Mouse (Mus musculus): ENCODE measurements at regions not wholly inside any gene's neighbourhood (a gene's known extent, or its start where the extent isn't known, plus 50 kb on each side); places are given as distances from the start of the nearest gene placed in this dataset.

GRCm38 (mm10) chr16:29839662-29840001 lies 224.6 kb upstream of the Hes1 start:
- H3K36me3 ChIP-seq (ENCODE audit: control insufficient read depth, insufficient read depth, low read length): no peaks in the 10 kb centered on the region
- H3K27ac ChIP-seq (ENCODE audit: insufficient read depth, low read depth, low read length): no peak overlapping the region
- TF ChIP-seq CTCF (conservative IDR thresholded peaks at IDR 0.05; ENCODE audit: insufficient read depth, insufficient read length, low read depth, low read length) (no peak), POLR2A (IDR thresholded peaks at IDR 0.05; ENCODE audit: low read depth, low read length) (no peak)
- H3K27me3 ChIP-seq (replicated peaks; ENCODE audit: control insufficient read depth, insufficient read depth, low read length): no peaks in the 10 kb centered on the region
- DNase-seq: no peak
- no peak overlapping the region for H3K4me3 ChIP-seq (ENCODE audit: insufficient read depth, low read depth, low read length)
- WGBS: 43% methylated on average over 6 of the region's 6 CpGs
- no peaks in the 10 kb centered on the region for H3K4me1 ChIP-seq (ENCODE audit: control insufficient read depth, insufficient read depth, low read length)

GRCm38 (mm10) chr16:29840412-29840811 lies 223.8 kb upstream of the Hes1 start:
- no peak overlapping the region for H3K27ac ChIP-seq (ENCODE audit: insufficient read depth, low read depth, low read length)
- no peaks in the 10 kb centered on the region for H3K4me1 ChIP-seq (ENCODE audit: control insufficient read depth, insufficient read depth, low read length)
- no peak for TF ChIP-seq POLR2A (IDR thresholded peaks at IDR 0.05; ENCODE audit: low read depth, low read length)
- no peak for TF ChIP-seq CTCF (conservative IDR thresholded peaks at IDR 0.05; ENCODE audit: insufficient read depth, insufficient read length, low read depth, low read length)
- H3K27me3 ChIP-seq (replicated peaks; ENCODE audit: control insufficient read depth, insufficient read depth, low read length): no peaks in the 10 kb centered on the region
- H3K36me3 ChIP-seq (ENCODE audit: control insufficient read depth, insufficient read depth, low read length): no peaks in the 10 kb centered on the region
- H3K4me3 ChIP-seq (ENCODE audit: insufficient read depth, low read depth, low read length): no peak overlapping the region
- no peak for DNase-seq
- WGBS: 94% methylated on average over 2 of the region's 2 CpGs

DNA sequence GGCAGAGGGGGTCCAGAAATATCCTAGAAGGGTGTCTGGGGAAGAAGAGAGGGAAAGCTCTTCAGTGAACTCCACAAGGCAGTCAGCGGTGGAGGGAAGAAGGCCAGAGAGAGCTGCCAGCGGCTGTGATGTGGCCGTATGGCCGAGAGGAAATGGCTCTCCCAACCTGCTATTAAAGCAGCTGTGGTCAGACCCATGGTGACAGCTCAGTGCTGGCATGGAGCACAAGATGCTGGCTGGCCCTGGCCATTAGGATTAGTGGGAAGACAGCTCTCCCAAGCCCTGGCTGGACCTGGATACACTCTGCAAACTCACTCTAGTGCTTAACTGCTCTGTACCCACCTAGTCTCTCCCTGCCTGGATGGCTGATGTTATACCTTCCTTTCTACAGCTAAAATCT lies 223.1 kb upstream of the Hes1 start:
- Histone ChIP-seq H3K4me1 (ENCODE audit: control insufficient read depth, insufficient read depth, low read length) (no peaks in the 10 kb centered on the region), H3K4me3 (ENCODE audit: insufficient read depth, low read depth, low read length) (no peak overlapping the region), H3K27ac (ENCODE audit: insufficient read depth, low read depth, low read length) (no peak overlapping the region), H3K27me3 (replicated peaks; ENCODE audit: control insufficient read depth, insufficient read depth, low read length) (no peaks in the 10 kb centered on the region), H3K36me3 (ENCODE audit: control insufficient read depth, insufficient read depth, low read length) (no peaks in the 10 kb centered on the region)
- 65% methylated on average over 4 of the region's 4 CpGs for WGBS
- no peak for DNase-seq
- TF ChIP-seq CTCF (conservative IDR thresholded peaks at IDR 0.05; ENCODE audit: insufficient read depth, insufficient read length, low read depth, low read length) (no peak), POLR2A (IDR thresholded peaks at IDR 0.05; ENCODE audit: low read depth, low read length) (no peak)

GRCm38 (mm10) chr16:29842071-29842470 lies 222.1 kb upstream of the Hes1 start:
- no peak for DNase-seq
- H3K36me3 ChIP-seq (ENCODE audit: control insufficient read depth, insufficient read depth, low read length): no peaks in the 10 kb centered on the region
- no peak overlapping the region for H3K27ac ChIP-seq (ENCODE audit: insufficient read depth, low read depth, low read length)
- H3K27me3 ChIP-seq (replicated peaks; ENCODE audit: control insufficient read depth, insufficient read depth, low read length): no peaks in the 10 kb centered on the region
- no peak for TF ChIP-seq POLR2A (IDR thresholded peaks at IDR 0.05; ENCODE audit: low read depth, low read length)
- no peak for TF ChIP-seq CTCF (conservative IDR thresholded peaks at IDR 0.05; ENCODE audit: insufficient read depth, insufficient read length, low read depth, low read length)
- 97% methylated on average over 4 of the region's 4 CpGs for WGBS
- no peaks in the 10 kb centered on the region for H3K4me1 ChIP-seq (ENCODE audit: control insufficient read depth, insufficient read depth, low read length)
- H3K4me3 ChIP-seq (ENCODE audit: insufficient read depth, low read depth, low read length): no peak overlapping the region

DNA sequence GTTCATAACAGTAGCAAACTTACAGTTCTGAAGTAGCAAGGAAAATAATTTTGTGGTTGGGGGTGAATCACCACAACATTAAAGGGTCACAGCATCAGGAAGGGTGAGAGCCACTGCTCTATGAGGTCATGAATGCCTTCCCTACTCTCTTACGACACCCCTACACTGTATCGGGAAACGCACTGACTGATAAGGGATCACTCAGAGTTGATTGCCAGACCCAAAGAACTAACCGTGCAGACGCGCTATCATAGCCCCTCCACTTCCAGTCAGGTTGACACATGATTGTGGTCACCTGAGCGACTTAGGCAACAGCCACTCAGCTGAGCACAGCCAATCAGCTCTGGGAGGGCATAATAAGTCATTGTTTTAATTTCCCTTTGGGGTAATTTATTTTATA lies 220.7 kb upstream of the Hes1 start:
- no peak for DNase-seq
- TF ChIP-seq POLR2A (IDR thresholded peaks at IDR 0.05; ENCODE audit: low read depth, low read length) (no peak), CTCF (conservative IDR thresholded peaks at IDR 0.05; ENCODE audit: insufficient read depth, insufficient read length, low read depth, low read length) (no peak)
- H3K4me3 ChIP-seq (ENCODE audit: insufficient read depth, low read depth, low read length): no peak overlapping the region
- 90% methylated on average over 7 of the region's 7 CpGs for whole genome bisulfite sequencing
- H3K36me3 ChIP-seq (ENCODE audit: control insufficient read depth, insufficient read depth, low read length): no peaks in the 10 kb centered on the region
- no peaks in the 10 kb centered on the region for H3K27me3 ChIP-seq (replicated peaks; ENCODE audit: control insufficient read depth, insufficient read depth, low read length)
- H3K27ac ChIP-seq (ENCODE audit: insufficient read depth, low read depth, low read length): no peak overlapping the region
- no peaks in the 10 kb centered on the region for H3K4me1 ChIP-seq (ENCODE audit: control insufficient read depth, insufficient read depth, low read length)

GRCm38 (mm10) chr16:29844706-29845596 lies 219.2 kb upstream of the Hes1 start:
- H3K27ac ChIP-seq (ENCODE audit: insufficient read depth, low read depth, low read length): no peak overlapping the region

DNA sequence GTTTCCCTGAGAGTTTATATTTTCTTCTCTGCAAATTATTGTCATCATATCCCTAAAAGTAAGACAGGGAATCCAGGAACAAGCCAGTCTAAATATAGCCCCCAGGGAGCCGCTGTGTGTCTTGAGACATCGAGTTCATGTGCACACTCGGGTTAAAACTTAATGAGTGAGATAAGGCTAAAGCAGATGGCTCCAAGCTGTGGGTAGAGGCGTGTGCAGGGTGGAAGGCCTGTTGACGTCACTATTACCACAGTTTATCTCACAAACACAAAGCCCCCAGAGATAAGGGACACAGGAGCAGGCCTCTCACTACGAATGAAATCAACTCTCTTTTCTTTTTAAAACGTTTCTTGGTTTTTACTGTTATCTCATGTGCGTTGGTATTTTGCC lies 218.6 kb upstream of the Hes1 start:
- 72% methylated on average over 8 of the region's 8 CpGs for WGBS
- TF ChIP-seq CTCF (conservative IDR thresholded peaks at IDR 0.05; ENCODE audit: insufficient read depth, insufficient read length, low read depth, low read length) (no peak), POLR2A (IDR thresholded peaks at IDR 0.05; ENCODE audit: low read depth, low read length) (no peak)
- DNase-seq: no peak
- no peaks in the 10 kb centered on the region for H3K4me1 ChIP-seq (ENCODE audit: control insufficient read depth, insufficient read depth, low read length)
- H3K36me3 ChIP-seq (ENCODE audit: control insufficient read depth, insufficient read depth, low read length): no peaks in the 10 kb centered on the region
- no peak overlapping the region for H3K27ac ChIP-seq (ENCODE audit: insufficient read depth, low read depth, low read length)
- H3K4me3 ChIP-seq (ENCODE audit: insufficient read depth, low read depth, low read length): no peak overlapping the region
- H3K27me3 ChIP-seq (replicated peaks; ENCODE audit: control insufficient read depth, insufficient read depth, low read length): no peaks in the 10 kb centered on the region

More at GRCm38 (mm10) chr16:29844706-29845596, 219.2 kb upstream of the Hes1 start:
- Histone ChIP-seq H3K27me3 (replicated peaks; ENCODE audit: control insufficient read depth, insufficient read depth, low read length) (no peaks in the 10 kb centered on the region), H3K36me3 (ENCODE audit: control insufficient read depth, insufficient read depth, low read length) (no peaks in the 10 kb centered on the region), H3K4me1 (ENCODE audit: control insufficient read depth, insufficient read depth, low read length) (no peaks in the 10 kb centered on the region), H3K4me3 (ENCODE audit: insufficient read depth, low read depth, low read length) (no peak overlapping the region)
- 76% methylated on average over 11 of the region's 12 CpGs for WGBS
- no peak for TF ChIP-seq CTCF (conservative IDR thresholded peaks at IDR 0.05; ENCODE audit: insufficient read depth, insufficient read length, low read depth, low read length)
- no peak for TF ChIP-seq POLR2A (IDR thresholded peaks at IDR 0.05; ENCODE audit: low read depth, low read length)
- no peak for DNase-seq

Data from kidney, adult 2 months (tissue).